Mouse (Mus musculus) erythroblast, embryonic 14.5 days (primary cell): ENCODE data around the gene Pccb.

Source experiments
- GATA1 ChIP-seq: IDR thresholded peaks from 2 replicates; pipeline ENCODE4 v1.6.1; 2012; ENCODE audit warnings: low read length, inconsistent platforms, mixed read lengths
- TAL1 ChIP-seq: IDR thresholded peaks from 3 replicates; pipeline ENCODE4 v1.6.1; 2012; ENCODE audit warnings: low read length, inconsistent platforms, mixed read lengths

- no peak for TF ChIP-seq GATA1
- no peak for TF ChIP-seq TAL1
Measured at GRCm38 (mm10) chr9:100963428-100963912, 71.2 kb downstream of the Pccb start.
